Mouse (Mus musculus) lung, postnatal 0 days (tissue): ENCODE data around the gene Rasgrf2.

Experiments used
- CTCF ChIP-seq: IDR thresholded peaks from 2 replicates; pipeline ENCODE4 v1.5.1; 2016; ENCODE audit warnings: antibody characterized with exemption, mild to moderate bottlenecking
- EP300 ChIP-seq: IDR thresholded peaks from 2 replicates; pipeline ENCODE4 v1.6.1; 2016; ENCODE audit warnings: antibody characterized with exemption, mild to moderate bottlenecking, control low read depth

GRCm38 (mm10) chr13:92026651-92027050 lies 104.8 kb downstream of the Rasgrf2 start:
- TF ChIP-seq EP300 (no peak), CTCF (no peak)
